Mouse (Mus musculus): ENCODE measurements at regions not wholly inside any gene's neighbourhood (a gene's known extent, or its start where the extent isn't known, plus 50 kb on each side); places are given as distances from the start of the nearest gene placed in this dataset.

- TF ChIP-seq CTCF (IDR thresholded peaks at IDR 0.05; ENCODE audit: low read depth): no peak
- TF ChIP-seq EP300 (optimal IDR thresholded peaks at IDR 0.05): no peak
These were observed 82.1 kb upstream of the Kap start for GRCm38 (mm10) chr6:133935671-133936070.

All from stomach, postnatal 0 days (tissue).